Mouse (Mus musculus) layer of hippocampus, adult 9-10 months (tissue): ENCODE measurements around the gene Ptprt.
A peak's percentile ranks its signal among the peaks of the same experiment; 100 is the strongest.

Source experiments
- DNase-seq: peaks from one replicate; pipeline ENCODE4 v3.0.0; 2022; ENCODE audit warnings: low spot score

Gene Ptprt

GRCm38 (mm10) chr2:161944689-161945088 lies 716.3 kb downstream of the Ptprt start:
- DNase-seq = no peak

GRCm38 (mm10) chr2:161941991-161942390 lies 719.0 kb downstream of the Ptprt start:
- DNase-seq = no peak

GRCm38 (mm10) chr2:161907214-161907613 lies 753.7 kb downstream of the Ptprt start:
- DNase-seq = no peak

- DNase-seq = no peak
These were observed 758.8 kb downstream of the Ptprt start for GRCm38 (mm10) chr2:161902196-161902595.

- no peak for DNase-seq
These were observed 776.5 kb downstream of the Ptprt start for GRCm38 (mm10) chr2:161884446-161884845.

- no peak for DNase-seq
These were observed 778.4 kb downstream of the Ptprt start for GRCm38 (mm10) chr2:161882580-161882979.

- DNase-seq = no peak
These were observed 780.0 kb downstream of the Ptprt start for GRCm38 (mm10) chr2:161880941-161881340.

- DNase-seq = no peak
These were observed 795.7 kb downstream of the Ptprt start for GRCm38 (mm10) chr2:161865231-161865630.

- DNase-seq = no peak
These were observed 802.1 kb downstream of the Ptprt start for GRCm38 (mm10) chr2:161858813-161859212.

GRCm38 (mm10) chr2:161858361-161858760 lies 802.6 kb downstream of the Ptprt start:
- no peak for DNase-seq

GRCm38 (mm10) chr2:161835001-161835400 lies 825.9 kb downstream of the Ptprt start:
- no peak for DNase-seq

- DNase-seq = no peak
These were observed 827.1 kb downstream of the Ptprt start for GRCm38 (mm10) chr2:161833846-161834245.

GRCm38 (mm10) chr2:161813326-161813725 lies 847.6 kb downstream of the Ptprt start:
- DNase-seq = no peak

- DNase-seq = no peak
These were observed 852.7 kb downstream of the Ptprt start for GRCm38 (mm10) chr2:161808086-161808801.

GRCm38 (mm10) chr2:161806287-161807007 lies 854.5 kb downstream of the Ptprt start:
- DNase-seq = no peak

GRCm38 (mm10) chr2:161799946-161800345 lies 861.0 kb downstream of the Ptprt start:
- peak; percentile 55 for DNase-seq

- DNase-seq = no peak
These were observed 893.4 kb downstream of the Ptprt start for GRCm38 (mm10) chr2:161767528-161767927.

- no peak for DNase-seq
These were observed 947.9 kb downstream of the Ptprt start for GRCm38 (mm10) chr2:161713024-161713423.

GRCm38 (mm10) chr2:161709316-161709715 lies 951.6 kb downstream of the Ptprt start:
- no peak for DNase-seq

GRCm38 (mm10) chr2:161706386-161706915 lies 954.5 kb downstream of the Ptprt start:
- DNase-seq = no peak

- DNase-seq = no peak
These were observed 956.1 kb downstream of the Ptprt start for GRCm38 (mm10) chr2:161704811-161705210.

GRCm38 (mm10) chr2:161704410-161704809 lies 956.5 kb downstream of the Ptprt start:
- peak; percentile 6 for DNase-seq

GRCm38 (mm10) chr2:161695819-161696218 lies 965.1 kb downstream of the Ptprt start:
- DNase-seq = no peak
